Mouse (Mus musculus) kidney, adult 8-10 months (tissue): Measurements from ENCODE around the gene Atxn10.

Experiments
- DNase-seq, 2 experiments: peaks; one replicate each; pipeline ENCODE4 v3.0.0; 2022

Atxn10 gene

GRCm38 (mm10) chr15:85336301-85336991 lies 401 bp downstream of the Atxn10 start:
- DNase-seq: peak; percentile 47 to 65

- DNase-seq: no peak
These were observed 1.2 kb downstream of the Atxn10 start for GRCm38 (mm10) chr15:85337219-85337618.

- DNase-seq: no peak
These were observed 1.9 kb downstream of the Atxn10 start for GRCm38 (mm10) chr15:85337979-85338378.

GRCm38 (mm10) chr15:85342246-85342645 lies 6.2 kb downstream of the Atxn10 start:
- no peak for DNase-seq

GRCm38 (mm10) chr15:85344673-85345072 lies 8.6 kb downstream of the Atxn10 start:
- DNase-seq: no peak

GRCm38 (mm10) chr15:85347058-85347700 lies 11.1 kb downstream of the Atxn10 start:
- DNase-seq: no peak

GRCm38 (mm10) chr15:85350144-85350543 lies 14.1 kb downstream of the Atxn10 start:
- no peak for DNase-seq

GRCm38 (mm10) chr15:85354060-85354459 lies 18.0 kb downstream of the Atxn10 start:
- no peak for DNase-seq

- DNase-seq: no peak
These were observed 20.1 kb downstream of the Atxn10 start for GRCm38 (mm10) chr15:85356112-85356511.

GRCm38 (mm10) chr15:85357465-85358225 lies 21.6 kb downstream of the Atxn10 start:
- DNase-seq: no peak

GRCm38 (mm10) chr15:85359483-85359882 lies 23.4 kb downstream of the Atxn10 start:
- DNase-seq: no peak

GRCm38 (mm10) chr15:85359901-85360300 lies 23.9 kb downstream of the Atxn10 start:
- no peak for DNase-seq

- DNase-seq: no peak
These were observed 28.3 kb downstream of the Atxn10 start for GRCm38 (mm10) chr15:85364366-85364765.

- no peak for DNase-seq
These were observed 30.9 kb downstream of the Atxn10 start for GRCm38 (mm10) chr15:85366938-85367337.

GRCm38 (mm10) chr15:85369765-85370164 lies 33.7 kb downstream of the Atxn10 start:
- no peak for DNase-seq

- DNase-seq: no peak
These were observed 37.1 kb downstream of the Atxn10 start for GRCm38 (mm10) chr15:85373125-85373524.

GRCm38 (mm10) chr15:85383477-85383876 lies 47.4 kb downstream of the Atxn10 start:
- DNase-seq: peak in 1 of 2 experiments; percentile 9

- DNase-seq: no peak
These were observed 52.7 kb downstream of the Atxn10 start for GRCm38 (mm10) chr15:85388696-85389095.

GRCm38 (mm10) chr15:85389915-85390314 lies 53.9 kb downstream of the Atxn10 start:
- no peak for DNase-seq

- no peak for DNase-seq
These were observed 59.3 kb downstream of the Atxn10 start for GRCm38 (mm10) chr15:85395360-85395759.

GRCm38 (mm10) chr15:85401926-85402325 lies 65.9 kb downstream of the Atxn10 start:
- no peak for DNase-seq

- no peak for DNase-seq
These were observed 67.2 kb downstream of the Atxn10 start for GRCm38 (mm10) chr15:85403256-85403731.

- DNase-seq: no peak
These were observed 68.7 kb downstream of the Atxn10 start for GRCm38 (mm10) chr15:85404739-85405138.

- no peak for DNase-seq
These were observed 69.5 kb downstream of the Atxn10 start for GRCm38 (mm10) chr15:85405567-85405966.
